Mouse (Mus musculus): Measurements from ENCODE around the gene Rptor. TPM values are rescaled to one million over a fixed set of nuclear protein-coding genes. Genes with fewer than 3 reads are reported as not detected.

The Rptor gene
- polyA plus RNA-seq, 1 experiment from 2014 or later, result 6.4 TPM

DNA sequence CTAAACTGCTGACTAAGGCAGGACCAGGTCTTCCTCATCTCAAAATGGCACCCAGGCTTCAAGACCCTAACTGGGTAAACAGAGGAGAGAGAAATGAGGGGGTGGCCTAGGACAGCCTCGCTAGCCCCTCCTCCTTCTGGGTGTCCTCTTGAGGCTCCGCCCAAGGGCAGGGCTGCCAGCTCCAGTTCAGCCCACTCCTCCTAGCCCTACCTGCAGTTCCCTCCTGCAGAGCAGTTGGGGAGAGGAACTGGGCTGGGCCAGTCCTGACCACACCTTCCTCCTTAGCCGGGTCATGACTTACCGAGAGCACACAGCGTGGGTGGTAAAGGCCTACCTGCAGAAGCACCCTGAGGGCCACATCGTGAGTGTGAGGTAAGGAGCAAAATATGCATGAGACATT, 291.9 kb downstream of the Rptor start:
- no peak overlapping the region for H3K4me2 ChIP-seq
- H3K4me1 ChIP-seq (replicated peaks), result no peaks in the 10 kb centered on the region
- ATAC-seq (replicated peaks; ENCODE audit: insufficient number of reproducible peaks, insufficient read depth, low FRiP score, low read depth), result no peak; the same call in 1 of the 2 replicates
- no peaks in the 10 kb centered on the region for H3K27me3 ChIP-seq
- H3K4me3 ChIP-seq, result no peak overlapping the region
- peaks cover 50% of the 10 kb centered on the region for H3K36me3 ChIP-seq
- no peak overlapping the region for H3K9ac ChIP-seq
- no peaks in the 10 kb centered on the region for H3K9me3 ChIP-seq (replicated peaks)
- WGBS, result 60% methylated on average over 6 of the region's 6 CpGs
- no peak overlapping the region for H3K27ac ChIP-seq

DNA sequence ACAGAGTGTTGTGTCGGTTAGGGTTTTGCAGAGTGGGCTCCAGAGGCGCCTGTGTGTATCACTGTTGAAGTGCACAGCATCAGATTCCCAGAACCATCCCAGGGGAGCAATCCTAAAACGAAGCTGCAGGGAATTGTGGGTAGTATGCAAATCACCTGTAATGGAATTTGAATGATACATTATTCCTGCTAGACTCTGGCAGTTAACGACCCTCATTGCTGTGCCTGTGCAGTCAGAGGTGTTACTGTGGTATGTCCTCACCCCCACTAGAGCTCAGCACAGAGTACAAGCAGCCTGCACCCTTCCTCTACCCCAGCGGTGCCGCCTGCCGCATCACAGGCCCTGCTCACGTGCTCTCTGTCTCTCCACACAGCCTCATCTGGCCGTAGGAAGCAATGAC, 294.3 kb downstream of the Rptor start:
- H3K36me3 ChIP-seq, result peaks cover 37% of the 10 kb centered on the region
- H3K27ac ChIP-seq, result no peak overlapping the region
- ATAC-seq (replicated peaks; ENCODE audit: insufficient number of reproducible peaks, insufficient read depth, low FRiP score, low read depth), result no peak
- H3K4me1 ChIP-seq (replicated peaks), result no peaks in the 10 kb centered on the region
- no peak overlapping the region for H3K4me2 ChIP-seq
- WGBS, result 88% methylated on average over 9 of the region's 9 CpGs
- H3K27me3 ChIP-seq, result no peaks in the 10 kb centered on the region
- no peak overlapping the region for H3K4me3 ChIP-seq
- no peaks in the 10 kb centered on the region for H3K9me3 ChIP-seq (replicated peaks)
- no peak overlapping the region for H3K9ac ChIP-seq

DNA sequence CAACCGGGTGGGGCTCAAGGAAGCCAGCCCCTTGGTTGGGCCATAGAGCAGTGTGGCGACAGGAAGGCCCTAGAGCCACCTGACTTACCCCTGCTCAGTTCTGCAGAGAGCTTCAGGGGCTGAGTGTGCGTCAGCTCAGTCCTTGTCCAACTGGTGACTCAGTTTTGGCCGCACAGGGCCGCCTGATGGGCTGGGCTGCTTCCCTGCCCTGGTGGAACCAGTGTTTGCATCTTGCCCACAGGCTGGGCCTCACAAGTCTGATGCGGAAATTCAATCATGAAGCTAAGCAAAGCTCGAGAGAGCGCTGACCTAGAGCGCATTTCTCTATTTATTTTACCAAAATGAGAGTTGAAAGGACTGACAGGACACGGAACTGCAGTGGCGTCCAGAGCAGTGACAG, 296.3 kb downstream of the Rptor start:
- Histone ChIP-seq H3K9me3 (replicated peaks) (no peaks in the 10 kb centered on the region), H3K9ac (no peak overlapping the region), H3K27me3 (no peaks in the 10 kb centered on the region), H3K4me3 (no peak overlapping the region), H3K36me3 (peaks cover 28% of the 10 kb centered on the region), H3K27ac (no peak overlapping the region), H3K4me1 (replicated peaks) (no peaks in the 10 kb centered on the region), H3K4me2 (no peak overlapping the region)
- 87% methylated on average over 11 of the region's 11 CpGs for WGBS
- ATAC-seq (replicated peaks; ENCODE audit: insufficient number of reproducible peaks, insufficient read depth, low FRiP score, low read depth), result no peak

GRCm38 (mm10) chr11:119901174-119901573, 298.5 kb downstream of the Rptor start:
- Histone ChIP-seq H3K4me3 (no peak overlapping the region), H3K9me3 (replicated peaks) (no peaks in the 10 kb centered on the region), H3K27me3 (peaks cover 2% of the 10 kb centered on the region), H3K4me1 (replicated peaks) (no peaks in the 10 kb centered on the region), H3K9ac (no peak overlapping the region), H3K36me3 (peaks cover 20% of the 10 kb centered on the region), H3K4me2 (no peak overlapping the region), H3K27ac (no peak overlapping the region)
- WGBS, result 67% methylated on average over 4 of the region's 4 CpGs
- ATAC-seq (replicated peaks; ENCODE audit: insufficient number of reproducible peaks, insufficient read depth, low FRiP score, low read depth), result no peak

- Histone ChIP-seq H3K27ac (no peak overlapping the region), H3K9ac (no peak overlapping the region), H3K27me3 (peaks cover 12% of the 10 kb centered on the region), H3K36me3 (peaks cover 9% of the 10 kb centered on the region; the same call in 1 of the 2 replicates), H3K4me3 (no peak overlapping the region), H3K9me3 (replicated peaks) (no peaks in the 10 kb centered on the region), H3K4me2 (no peak overlapping the region), H3K4me1 (replicated peaks) (no peaks in the 10 kb centered on the region)
- ATAC-seq (replicated peaks; ENCODE audit: insufficient number of reproducible peaks, insufficient read depth, low FRiP score, low read depth), result no peak
- WGBS, result 87% methylated on average over 4 of the region's 4 CpGs
Observed at GRCm38 (mm10) chr11:119902891-119903290, 300.2 kb downstream of the Rptor start.

- Histone ChIP-seq H3K9me3 (replicated peaks) (no peaks in the 10 kb centered on the region), H3K27ac (no peak overlapping the region), H3K4me1 (replicated peaks) (peaks cover 6% of the 10 kb centered on the region), H3K27me3 (peaks cover 23% of the 10 kb centered on the region), H3K4me2 (no peak overlapping the region), H3K4me3 (no peak overlapping the region), H3K9ac (no peak overlapping the region), H3K36me3 (no peaks in the 10 kb centered on the region)
- 31% methylated on average over 5 of the region's 5 CpGs for WGBS
- ATAC-seq (replicated peaks; ENCODE audit: insufficient number of reproducible peaks, insufficient read depth, low FRiP score, low read depth), result no peak
Observed at GRCm38 (mm10) chr11:119904621-119905286, 302.0 kb downstream of the Rptor start.

DNA sequence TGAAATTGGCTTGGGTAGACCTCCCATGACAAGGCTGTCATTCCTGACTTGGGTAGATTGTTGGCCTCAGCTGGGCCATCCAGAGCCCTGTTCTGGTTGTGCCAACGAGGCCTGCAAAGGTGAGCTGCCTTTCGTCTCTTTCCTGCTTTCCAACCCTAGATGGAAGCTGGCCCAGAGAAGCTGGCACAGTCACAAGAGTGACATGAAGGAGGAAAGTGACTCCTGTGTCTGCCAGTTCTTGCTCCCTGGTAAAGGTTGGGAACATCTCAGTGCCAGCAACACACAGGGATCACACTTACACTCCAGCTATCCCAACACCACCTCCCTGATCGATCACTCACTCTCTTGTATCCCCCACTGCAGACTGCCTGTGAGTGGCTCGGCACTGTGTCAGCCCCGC, 303.1 kb downstream of the Rptor start:
- Histone ChIP-seq H3K4me2 (no peak overlapping the region), H3K9me3 (replicated peaks) (no peaks in the 10 kb centered on the region), H3K9ac (no peak overlapping the region), H3K36me3 (no peaks in the 10 kb centered on the region), H3K27ac (no peak overlapping the region), H3K27me3 (peaks cover 23% of the 10 kb centered on the region), H3K4me3 (no peak overlapping the region), H3K4me1 (replicated peaks) (peaks cover 12% of the 10 kb centered on the region)
- ATAC-seq (replicated peaks; ENCODE audit: insufficient number of reproducible peaks, insufficient read depth, low FRiP score, low read depth), result no peak
- WGBS, result 81% methylated on average over 5 of the region's 5 CpGs

DNA sequence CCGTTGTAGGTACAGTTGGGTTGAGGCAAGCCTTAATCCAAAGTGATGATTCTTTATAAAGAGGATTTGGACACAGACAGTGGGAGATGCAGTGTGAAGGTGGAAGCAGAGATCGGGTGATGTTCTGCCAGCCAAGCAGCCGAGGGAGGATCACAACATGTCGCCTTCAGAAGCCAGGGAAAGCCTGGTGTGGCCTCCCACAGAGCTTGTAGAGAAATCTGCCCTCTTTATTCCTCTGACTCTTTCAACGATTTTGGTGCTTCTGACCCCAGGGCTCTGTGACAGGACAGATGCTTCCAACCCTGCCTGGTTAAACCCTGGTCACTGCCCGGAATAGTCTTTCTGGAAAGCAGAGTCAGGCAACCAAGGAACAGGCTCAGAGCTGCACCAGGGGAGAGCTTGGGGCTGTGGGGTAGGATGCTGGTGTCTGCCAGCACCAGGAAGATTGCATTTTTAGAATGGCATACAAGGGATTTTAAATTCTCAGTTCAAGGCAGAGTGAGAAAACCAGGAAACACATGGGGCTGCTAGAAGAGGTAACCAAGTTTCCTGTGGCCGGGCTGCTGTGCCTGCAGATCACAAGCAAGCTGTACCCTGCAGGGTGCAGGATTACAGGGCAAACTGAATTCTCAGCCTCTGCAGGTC, 304.4 kb downstream of the Rptor start:
- Histone ChIP-seq H3K4me1 (replicated peaks) (peaks cover 12% of the 10 kb centered on the region), H3K27me3 (peaks cover 23% of the 10 kb centered on the region), H3K27ac (no peak overlapping the region), H3K36me3 (no peaks in the 10 kb centered on the region), H3K4me2 (no peak overlapping the region), H3K4me3 (no peak overlapping the region), H3K9ac (no peak overlapping the region), H3K9me3 (replicated peaks) (no peaks in the 10 kb centered on the region)
- 33% methylated on average over 7 of the region's 7 CpGs for WGBS
- ATAC-seq (replicated peaks; ENCODE audit: insufficient number of reproducible peaks, insufficient read depth, low FRiP score, low read depth), result no peak

DNA sequence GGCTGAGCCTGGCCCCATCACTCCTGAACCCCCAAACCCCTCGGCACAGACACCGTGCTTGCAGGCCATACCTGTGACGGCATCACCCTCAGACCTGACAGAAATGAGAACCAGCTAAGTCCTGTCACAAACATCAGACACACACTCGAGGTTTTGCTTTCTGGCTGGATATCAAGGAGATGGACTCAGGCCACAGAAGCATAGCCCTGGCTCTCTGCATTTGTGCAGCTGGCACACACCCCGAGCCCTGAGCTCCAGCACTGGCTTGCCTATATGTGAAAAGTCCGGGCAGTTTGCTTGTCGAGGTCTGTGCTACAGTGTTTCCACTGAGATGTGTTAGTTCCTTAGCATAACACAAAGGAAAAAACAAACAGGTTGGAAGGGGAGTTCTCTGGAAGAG, 305.0 kb downstream of the Rptor start:
- H3K9me3 ChIP-seq (replicated peaks), result no peaks in the 10 kb centered on the region
- WGBS, result 44% methylated on average over 7 of the region's 7 CpGs
- no peaks in the 10 kb centered on the region for H3K36me3 ChIP-seq
- H3K9ac ChIP-seq, result no peak overlapping the region
- H3K27ac ChIP-seq, result no peak overlapping the region
- ATAC-seq (replicated peaks; ENCODE audit: insufficient number of reproducible peaks, insufficient read depth, low FRiP score, low read depth), result no peak
- H3K27me3 ChIP-seq, result peaks cover 23% of the 10 kb centered on the region
- no peak overlapping the region for H3K4me2 ChIP-seq
- no peak overlapping the region for H3K4me3 ChIP-seq
- H3K4me1 ChIP-seq (replicated peaks), result peaks cover 12% of the 10 kb centered on the region

- WGBS, result 0% methylated on average over 5 of the region's 5 CpGs
- Histone ChIP-seq H3K4me1 (replicated peaks) (peaks cover 24% of the 10 kb centered on the region), H3K36me3 (no peaks in the 10 kb centered on the region), H3K4me2 (peak overlapping the region; percentile 42), H3K27ac (no peak overlapping the region), H3K27me3 (peaks cover 23% of the 10 kb centered on the region), H3K9me3 (replicated peaks) (no peaks in the 10 kb centered on the region), H3K9ac (peak overlapping the region; percentile 3), H3K4me3 (no peak overlapping the region)
- ATAC-seq (replicated peaks; ENCODE audit: insufficient number of reproducible peaks, insufficient read depth, low FRiP score, low read depth), result no peak
Observed at GRCm38 (mm10) chr11:119909436-119909835, 306.7 kb downstream of the Rptor start.

GRCm38 (mm10) chr11:119912845-119913244, 310.1 kb downstream of the Rptor start:
- H3K27ac ChIP-seq, result no peak overlapping the region
- H3K9me3 ChIP-seq (replicated peaks), result no peaks in the 10 kb centered on the region
- peaks cover 15% of the 10 kb centered on the region for H3K36me3 ChIP-seq
- 13% methylated on average over 7 of the region's 7 CpGs for WGBS
- H3K4me3 ChIP-seq, result peak overlapping the region; percentile 96
- peaks cover 51% of the 10 kb centered on the region for H3K4me1 ChIP-seq (replicated peaks)
- H3K27me3 ChIP-seq, result peaks cover 12% of the 10 kb centered on the region; the same call in 1 of the 2 replicates
- no peak for ATAC-seq (replicated peaks; ENCODE audit: insufficient number of reproducible peaks, insufficient read depth, low FRiP score, low read depth)
- peak overlapping the region; percentile 98 for H3K9ac ChIP-seq
- peak overlapping the region; percentile 82 for H3K4me2 ChIP-seq
